Mouse (Mus musculus) small intestine, adult 2 months (tissue): ENCODE results near the gene Adi1.

ENCODE experiments used
- CTCF ChIP-seq: fragments of 200-500 bp; IDR thresholded peaks from 2 replicates; pipeline ENCODE4 v1.5.1; 2012; ENCODE audit warnings: low read depth, mild to moderate bottlenecking, control low read depth, inconsistent platforms, low read length, moderate library complexity, mixed read lengths; ENCODE audit not compliant: insufficient replicate concordance, insufficient read length; ENCODE audit errors: extremely low read depth
- POLR2A ChIP-seq: fragments of 200-500 bp; IDR thresholded peaks from 2 replicates; pipeline ENCODE4 v1.6.1; 2012; ENCODE audit warnings: low read depth, mild to moderate bottlenecking, control low read depth, inconsistent platforms, low read length, moderate library complexity

GRCm38 (mm10) chr12:28699086-28699485, 24.1 kb downstream of the Adi1 start:
- no peak for TF ChIP-seq CTCF
- TF ChIP-seq POLR2A, result no peak
